Mouse (Mus musculus): ENCODE measurements around the gene Oas1g. TPM values are rescaled to one million over a fixed set of nuclear protein-coding genes. Genes with fewer than 3 reads are reported as not detected.
"Not testable (repeated sequence)": the region's sequence is repeated elsewhere in the genome, so short reads cannot be mapped to it uniquely, and the experiment has no call there.

The Oas1g gene
- polyA plus RNA-seq, 1 experiment = 1.4 TPM

DNA sequence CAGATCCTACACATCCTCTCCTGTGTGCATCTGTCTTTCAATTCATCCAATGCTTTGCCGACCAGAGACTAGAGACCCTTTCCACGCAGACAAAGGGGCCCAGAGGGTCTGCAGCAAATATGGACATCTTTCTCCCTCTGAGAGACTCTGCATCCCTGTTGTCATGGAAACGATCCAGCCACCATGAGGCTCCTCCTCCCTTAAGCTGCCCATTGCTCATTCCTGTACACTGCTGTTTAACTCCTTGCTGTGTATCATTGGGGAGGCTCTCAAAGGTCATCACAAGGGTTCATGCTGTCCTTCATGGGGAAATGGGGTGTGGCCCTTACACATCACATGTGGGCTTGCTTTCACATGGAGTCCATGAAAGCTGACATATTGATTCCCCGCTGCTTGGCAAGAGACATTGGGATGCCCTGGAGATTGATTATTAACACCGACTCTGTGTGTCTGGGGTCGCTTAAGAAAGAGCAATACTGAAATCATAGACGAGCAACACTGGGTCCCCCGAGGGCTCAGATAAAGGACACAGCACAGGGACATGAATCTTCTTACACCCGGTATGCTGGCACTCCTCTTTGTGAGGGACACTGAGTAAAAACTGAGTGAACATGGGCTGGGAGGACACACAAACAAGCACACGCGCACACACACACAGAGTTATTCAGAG is 8.0 kb upstream of the Oas1g start:
- Histone ChIP-seq H3K4me1 (ENCODE audit: control insufficient read depth, insufficient read depth, insufficient read length) (no peaks in the 10 kb centered on the region), H3K4me3 (ENCODE audit: extremely low read depth, insufficient read depth, insufficient read length) (no peak overlapping the region), H3K27ac (ENCODE audit: insufficient read depth, low read length) (no peak overlapping the region), H3K36me3 (ENCODE audit: control insufficient read depth, insufficient read depth, low read length) (no peaks in the 10 kb centered on the region; the same call in 1 of the 2 replicates), H3K27me3 (ENCODE audit: control insufficient read depth, insufficient read depth, low read length) (no peaks in the 10 kb centered on the region)
- no peak for TF ChIP-seq POLR2A (IDR thresholded peaks at IDR 0.05; ENCODE audit: low read depth, low read length)
- TF ChIP-seq CTCF (IDR thresholded peaks at IDR 0.05; ENCODE audit: extremely low read depth, insufficient read depth, insufficient read length, insufficient replicate concordance) = no peak
- 93% methylated on average over 11 of the region's 11 CpGs for WGBS
- no peak for DNase-seq (ENCODE audit: low read depth in 1 of 2, low spot score in 2 of 2)

DNA sequence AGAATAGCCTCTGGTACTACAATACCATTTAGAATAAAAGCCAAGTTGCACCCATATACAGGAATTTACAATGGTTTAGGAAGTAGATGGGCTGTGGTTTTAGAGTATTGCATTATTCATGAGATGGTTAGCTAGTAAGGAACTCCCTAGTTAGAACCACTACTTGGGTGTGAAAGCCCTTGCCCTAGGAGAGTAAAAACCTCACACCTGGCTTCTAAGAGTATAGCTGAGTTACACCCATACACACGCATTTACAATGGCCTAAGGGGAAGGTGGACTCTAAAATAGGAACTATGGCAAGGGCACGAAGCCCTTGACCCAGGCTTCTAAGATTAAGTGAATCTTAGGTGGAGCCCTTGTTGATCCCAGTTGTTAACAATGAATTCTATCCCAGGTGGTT is 7.3 kb upstream of the Oas1g start:
- 79% methylated on average over 2 of the region's 2 CpGs for WGBS
- H3K27ac ChIP-seq (ENCODE audit: insufficient read depth, low read length); DNase-seq (ENCODE audit: low read depth in 1 of 2, low spot score in 2 of 2); H3K27me3 ChIP-seq (ENCODE audit: control insufficient read depth, insufficient read depth, low read length); H3K4me1 ChIP-seq (ENCODE audit: control insufficient read depth, insufficient read depth, insufficient read length); H3K4me3 ChIP-seq (ENCODE audit: extremely low read depth, insufficient read depth, insufficient read length); H3K36me3 ChIP-seq (ENCODE audit: control insufficient read depth, insufficient read depth, low read length): not testable (repeated sequence)

GRCm38 (mm10) chr5:120893866-120894265 is 6.5 kb upstream of the Oas1g start:
- H3K4me3 ChIP-seq (ENCODE audit: extremely low read depth, insufficient read depth, insufficient read length); H3K27me3 ChIP-seq (ENCODE audit: control insufficient read depth, insufficient read depth, low read length); H3K36me3 ChIP-seq (ENCODE audit: control insufficient read depth, insufficient read depth, low read length); H3K27ac ChIP-seq (ENCODE audit: insufficient read depth, low read length); H3K4me1 ChIP-seq (ENCODE audit: control insufficient read depth, insufficient read depth, insufficient read length); DNase-seq (ENCODE audit: low read depth in 1 of 2, low spot score in 2 of 2): not testable (repeated sequence)
- 89% methylated on average over 4 of the region's 4 CpGs for WGBS

DNA sequence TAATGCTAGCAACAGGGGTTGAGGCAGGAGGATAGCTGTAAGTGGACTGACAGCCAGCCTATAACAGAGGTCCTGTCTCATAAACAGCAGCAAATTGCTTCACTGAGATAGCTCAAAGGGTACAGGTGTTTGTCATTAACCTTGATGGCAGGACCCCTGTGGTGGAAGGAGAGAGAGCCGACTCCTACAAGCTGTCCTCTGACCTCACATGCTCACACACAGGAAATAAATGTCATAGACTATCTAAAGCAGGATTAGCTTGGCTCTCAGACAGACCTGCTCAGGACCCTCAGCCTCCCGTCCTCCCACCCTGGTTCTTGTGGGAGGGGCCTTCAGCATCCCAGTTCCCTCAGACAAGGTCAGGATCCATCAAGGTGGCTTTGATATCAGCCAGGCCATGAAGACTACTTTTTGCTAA is 4.8 kb upstream of the Oas1g start:
- Histone ChIP-seq H3K27ac (ENCODE audit: insufficient read depth, low read length) (no peak overlapping the region), H3K4me1 (ENCODE audit: control insufficient read depth, insufficient read depth, insufficient read length) (no peaks in the 10 kb centered on the region), H3K4me3 (ENCODE audit: extremely low read depth, insufficient read depth, insufficient read length) (no peak overlapping the region), H3K36me3 (ENCODE audit: control insufficient read depth, insufficient read depth, low read length) (no peaks in the 10 kb centered on the region; the same call in 1 of the 2 replicates), H3K27me3 (ENCODE audit: control insufficient read depth, insufficient read depth, low read length) (no peaks in the 10 kb centered on the region)
- DNase-seq (ENCODE audit: low read depth in 1 of 2, low spot score in 2 of 2) = no peak
- TF ChIP-seq CTCF (IDR thresholded peaks at IDR 0.05; ENCODE audit: extremely low read depth, insufficient read depth, insufficient read length, insufficient replicate concordance) = no peak
- TF ChIP-seq POLR2A (IDR thresholded peaks at IDR 0.05; ENCODE audit: low read depth, low read length) = no peak
- 84% methylated on average over 2 of the region's 2 CpGs for WGBS

DNA sequence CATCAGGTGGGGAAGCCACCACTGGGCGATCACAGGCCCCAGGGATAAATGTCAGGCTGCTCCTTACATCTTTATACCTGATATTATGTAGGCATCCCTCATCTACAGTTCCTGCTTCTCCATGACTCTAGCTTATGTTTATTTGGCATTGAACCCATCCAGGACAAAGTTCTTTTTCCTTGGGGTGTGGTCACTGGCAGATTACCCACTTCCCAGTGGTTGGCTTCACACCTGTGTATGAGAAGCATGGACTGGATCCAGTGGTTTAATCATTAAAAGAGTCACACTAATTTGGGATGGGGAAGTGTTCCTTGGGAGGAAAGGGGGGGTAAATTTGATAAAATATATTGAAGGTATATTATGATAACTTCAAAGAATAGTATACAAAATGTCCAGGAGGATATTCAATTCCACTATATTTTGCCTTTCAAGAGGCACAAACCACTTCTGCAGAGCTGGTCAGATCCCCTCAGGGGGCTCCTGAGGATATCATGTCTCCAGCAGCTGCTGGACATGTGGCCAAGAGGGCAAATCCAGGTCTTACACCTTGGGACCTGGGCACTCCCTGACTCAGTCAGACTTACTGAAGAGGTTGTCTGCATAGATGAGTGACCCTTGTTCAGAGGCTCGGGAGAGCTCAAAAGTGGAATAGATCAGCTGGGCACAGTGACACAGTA is 4.3 kb upstream of the Oas1g start:
- H3K27ac ChIP-seq (ENCODE audit: insufficient read depth, low read length); H3K36me3 ChIP-seq (ENCODE audit: control insufficient read depth, insufficient read depth, low read length); H3K27me3 ChIP-seq (ENCODE audit: control insufficient read depth, insufficient read depth, low read length); DNase-seq (ENCODE audit: low read depth in 1 of 2, low spot score in 2 of 2); H3K4me1 ChIP-seq (ENCODE audit: control insufficient read depth, insufficient read depth, insufficient read length); H3K4me3 ChIP-seq (ENCODE audit: extremely low read depth, insufficient read depth, insufficient read length): not testable (repeated sequence)
- WGBS = 87% methylated on average over 2 of the region's 2 CpGs

DNA sequence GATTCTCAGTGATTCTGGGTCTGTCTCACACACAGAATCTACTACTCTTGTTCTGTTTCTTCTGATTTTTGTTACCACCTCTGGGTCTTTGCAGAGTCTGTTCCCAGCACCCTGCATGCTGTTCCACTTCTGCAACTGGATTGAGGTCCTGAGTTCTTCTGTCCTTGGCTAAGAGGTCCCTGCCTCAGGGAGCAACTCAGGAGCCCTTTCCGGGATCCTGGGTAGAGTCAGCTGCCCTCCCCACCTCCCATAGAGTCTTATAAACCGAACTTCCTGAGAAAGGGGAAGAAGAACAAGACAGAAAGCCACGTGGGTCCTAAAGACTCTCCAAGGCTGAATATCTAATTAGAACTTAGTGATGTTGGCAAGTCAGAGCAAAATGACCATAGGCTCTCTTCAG is 3.6 kb upstream of the Oas1g start:
- H3K27ac ChIP-seq (ENCODE audit: insufficient read depth, low read length) = no peak overlapping the region
- WGBS = 12% methylated on average over 3 of the region's 3 CpGs
- H3K4me1 ChIP-seq (ENCODE audit: control insufficient read depth, insufficient read depth, insufficient read length) = no peaks in the 10 kb centered on the region
- H3K36me3 ChIP-seq (ENCODE audit: control insufficient read depth, insufficient read depth, low read length) = no peaks in the 10 kb centered on the region; the same call in 1 of the 2 replicates
- H3K27me3 ChIP-seq (ENCODE audit: control insufficient read depth, insufficient read depth, low read length) = no peaks in the 10 kb centered on the region
- no peak for TF ChIP-seq POLR2A (IDR thresholded peaks at IDR 0.05; ENCODE audit: low read depth, low read length)
- TF ChIP-seq CTCF (IDR thresholded peaks at IDR 0.05; ENCODE audit: extremely low read depth, insufficient read depth, insufficient read length, insufficient replicate concordance) = no peak
- H3K4me3 ChIP-seq (ENCODE audit: extremely low read depth, insufficient read depth, insufficient read length) = no peak overlapping the region
- DNase-seq (ENCODE audit: low read depth in 1 of 2, low spot score in 2 of 2) = no peak

- 87% methylated on average over 2 of the region's 2 CpGs for WGBS
- Histone ChIP-seq H3K4me3 (ENCODE audit: extremely low read depth, insufficient read depth, insufficient read length) (no peak overlapping the region), H3K4me1 (ENCODE audit: control insufficient read depth, insufficient read depth, insufficient read length) (no peaks in the 10 kb centered on the region), H3K36me3 (ENCODE audit: control insufficient read depth, insufficient read depth, low read length) (no peaks in the 10 kb centered on the region), H3K27me3 (ENCODE audit: control insufficient read depth, insufficient read depth, low read length) (no peaks in the 10 kb centered on the region), H3K27ac (ENCODE audit: insufficient read depth, low read length) (no peak overlapping the region)
- no peak for DNase-seq (ENCODE audit: low read depth in 1 of 2, low spot score in 2 of 2)
- TF ChIP-seq CTCF (IDR thresholded peaks at IDR 0.05; ENCODE audit: extremely low read depth, insufficient read depth, insufficient read length, insufficient replicate concordance) = no peak
These were observed 2.6 kb upstream of the Oas1g start for GRCm38 (mm10) chr5:120890026-120890425.

- H3K27ac ChIP-seq (ENCODE audit: insufficient read depth, low read length); H3K27me3 ChIP-seq (ENCODE audit: control insufficient read depth, insufficient read depth, low read length); H3K4me1 ChIP-seq (ENCODE audit: control insufficient read depth, insufficient read depth, insufficient read length); DNase-seq (ENCODE audit: low read depth in 1 of 2, low spot score in 2 of 2); H3K4me3 ChIP-seq (ENCODE audit: extremely low read depth, insufficient read depth, insufficient read length); H3K36me3 ChIP-seq (ENCODE audit: control insufficient read depth, insufficient read depth, low read length): not testable (repeated sequence)
- WGBS = 62% methylated on average over 4 of the region's 4 CpGs
These were observed 942 bp upstream of the Oas1g start for GRCm38 (mm10) chr5:120888294-120888815.

All from spleen, adult 2 months (tissue).